Mouse (Mus musculus): Measurements from ENCODE around the gene Hoxd3.
A peak's percentile ranks its signal among the peaks of the same experiment; 100 is the strongest.

The Hoxd3 gene

GRCm38 (mm10) chr2:74711721-74712621 is at the start of gene Hoxd3, which contains the start of gene Hoxd4:
Hoxd3 (plus strand) TSS chr2:74711927.
Hoxd4 (plus strand) TSS chr2:74711929.
- peak; percentile 76 to 82 for DNase-seq

- DNase-seq, result peak; percentile 61 to 83
Measured at GRCm38 (mm10) chr2:74663291-74663925, 48.3 kb upstream of the Hoxd3 start.

- no peak for DNase-seq
Measured at GRCm38 (mm10) chr2:74666411-74666810, 45.3 kb upstream of the Hoxd3 start.

GRCm38 (mm10) chr2:74667191-74667841 is 44.4 kb upstream of the Hoxd3 start:
- DNase-seq, result no peak

GRCm38 (mm10) chr2:74667842-74668357 is 43.8 kb upstream of the Hoxd3 start, which contains the start of gene Hoxd13:
Hoxd13 (plus strand) TSS chr2:74668310.
- DNase-seq, result no peak

- DNase-seq, result no peak
Measured at GRCm38 (mm10) chr2:74668370-74669229, 43.1 kb upstream of the Hoxd3 start.

- DNase-seq, result no peak
Measured at GRCm38 (mm10) chr2:74669230-74669578, 42.5 kb upstream of the Hoxd3 start.

- no peak for DNase-seq
Measured at GRCm38 (mm10) chr2:74669650-74670235, 42.0 kb upstream of the Hoxd3 start.

- no peak for DNase-seq
Measured at GRCm38 (mm10) chr2:74670632-74671188, 41.0 kb upstream of the Hoxd3 start.

- no peak for DNase-seq
Measured at GRCm38 (mm10) chr2:74671847-74672246, 39.9 kb upstream of the Hoxd3 start.

- peak in 1 of 2 experiments; percentile 81 for DNase-seq
Measured at GRCm38 (mm10) chr2:74672481-74673362, 39.0 kb upstream of the Hoxd3 start.

GRCm38 (mm10) chr2:74673835-74674425 is 37.8 kb upstream of the Hoxd3 start:
- DNase-seq, result no peak

GRCm38 (mm10) chr2:74674881-74675665 is 36.7 kb upstream of the Hoxd3 start, which contains the start of gene Hoxd12:
Hoxd12 (plus strand) TSS chr2:74675013.
- DNase-seq, result no peak

GRCm38 (mm10) chr2:74675666-74676282 is 36.0 kb upstream of the Hoxd3 start:
- no peak for DNase-seq

GRCm38 (mm10) chr2:74676376-74677052 is 35.2 kb upstream of the Hoxd3 start:
- DNase-seq, result no peak

- DNase-seq, result no peak
Measured at GRCm38 (mm10) chr2:74677106-74677505, 34.6 kb upstream of the Hoxd3 start.

- no peak for DNase-seq
Measured at GRCm38 (mm10) chr2:74678891-74679595, 32.7 kb upstream of the Hoxd3 start, which contains the start of gene Hoxd11. Hoxd11 (plus strand) TSS chr2:74679557.
